Mouse (Mus musculus): ENCODE data around the gene Mllt1.

GRCm38 (mm10) chr17:56935363-56936131, at the start of gene Mllt1:
- no peak for TF ChIP-seq MAFK (IDR thresholded peaks at IDR 0.05; ENCODE audit: insufficient read depth, low read depth, low read length)
- TF ChIP-seq ZC3H11A (IDR thresholded peaks at IDR 0.05; ENCODE audit: borderline replicate concordance, low read depth, low read length), result peak; percentile 79
- TF ChIP-seq HCFC1 (IDR thresholded peaks at IDR 0.05; ENCODE audit: borderline replicate concordance, insufficient read depth, low read length), result 0 out of 2 replicates have a peak, but pooled peaks have one; percentile 70
- TF ChIP-seq CHD2 (IDR thresholded peaks at IDR 0.05; ENCODE audit: low read depth, low read length), result 0 out of 2 replicates have a peak, but pooled peaks have one; percentile 6

Measured in ES-E14 (cell line).